ENCODE assay signal across 8 mouse cellular contexts in the genomic region with DNA sequence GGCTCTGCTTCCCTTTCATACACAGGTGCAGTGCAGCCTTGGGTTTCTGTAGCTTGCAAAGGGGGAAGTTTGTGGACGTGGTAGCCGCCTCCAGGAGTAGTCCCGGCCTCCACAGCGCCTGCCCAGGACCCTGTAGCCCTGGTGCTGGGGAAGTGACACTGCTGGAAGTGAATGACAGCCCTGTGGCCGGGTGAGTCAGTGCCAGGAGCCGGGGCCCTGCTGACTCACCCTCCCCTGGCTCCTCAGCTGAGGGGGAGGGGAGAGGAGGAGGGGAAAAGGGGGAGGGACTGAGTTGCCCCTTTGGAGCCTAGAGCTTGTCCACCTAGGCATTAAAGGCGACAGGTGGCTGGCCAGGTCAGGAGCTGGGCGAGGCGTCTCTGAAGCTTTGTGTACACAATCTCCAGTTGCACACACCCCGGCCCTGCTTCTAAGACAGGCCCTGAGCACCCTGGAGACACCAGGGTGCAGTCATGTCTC. TPM values are rescaled to one million over a fixed set of nuclear protein-coding genes. Genes with fewer than 3 reads are reported as not detected.
DNase-seq lines count a peak whose midpoint lies in the region; ATAC-seq and TF ChIP-seq lines count a peak whose summit lies in the region.

No protein-coding gene starts in this region.

- peak overlapping the region; percentile 70 for H3K27ac ChIP-seq in forebrain, embryonic 11.5 days (ENCODE audit: low read depth, low read length)
- peak overlapping the region; percentile 71 for H3K27ac ChIP-seq in liver, embryonic 15.5 days (replicated peaks)

- H3K79me2 ChIP-seq in myocyte (ENCODE audit: control insufficient read depth, insufficient read depth), result peaks cover 78% of the 10 kb centered on the region

- no peak overlapping the region for H3ac ChIP-seq in myocyte (ENCODE audit: control insufficient read depth, insufficient read length)

- H3K4me1 ChIP-seq in forebrain, embryonic 11.5 days (replicated peaks; ENCODE audit: control insufficient read depth, insufficient read depth, low read length), result peaks cover 17% of the 10 kb centered on the region
- peaks cover 38% of the 10 kb centered on the region for H3K4me1 ChIP-seq in liver, embryonic 15.5 days (replicated peaks)

- no peak for TF ChIP-seq POLR2A in myocyte (IDR thresholded peaks at IDR 0.05; ENCODE audit: insufficient read length, low read depth)

- ATAC-seq in forebrain, embryonic 11.5 days (replicated peaks; ENCODE audit: low FRiP score), result peak; percentile 48
- ATAC-seq in hematopoietic stem cell, adult 5-6 weeks (replicated peaks in 1 of 2; ENCODE audit: insufficient read depth in 1 of 2, low FRiP score in 2 of 2, low TSS enrichment in 1 of 2, low read depth in 1 of 2, poor library complexity in 2 of 2, severe bottlenecking in 2 of 2), result peak; percentile 94 to 98
- peak; percentile 61 for ATAC-seq in liver, embryonic 15.5 days (ENCODE audit: insufficient read depth)

- no peaks in the 10 kb centered on the region for H3K9me3 ChIP-seq in forebrain, embryonic 11.5 days (ENCODE audit: control insufficient read depth, low read length)
- no peaks in the 10 kb centered on the region for H3K9me3 ChIP-seq in liver, embryonic 15.5 days (replicated peaks)

- H3K4me2 ChIP-seq in forebrain, embryonic 11.5 days (ENCODE audit: low read depth, low read length, severe bottlenecking), result no peak overlapping the region
- peak overlapping the region; percentile 7; the same call in 1 of the 2 replicates for H3K4me2 ChIP-seq in liver, embryonic 15.5 days
- H3K4me2 ChIP-seq in myocyte (ENCODE audit: low read depth), result peak overlapping the region; percentile 67

- H3K36me3 ChIP-seq in forebrain, embryonic 11.5 days (ENCODE audit: control insufficient read depth, insufficient read depth, low read length), result no peaks in the 10 kb centered on the region
- peaks cover 19% of the 10 kb centered on the region for H3K36me3 ChIP-seq in liver, embryonic 15.5 days (replicated peaks)
- H3K36me3 ChIP-seq in myocyte (ENCODE audit: control insufficient read depth, insufficient read depth), result peaks cover 30% of the 10 kb centered on the region

- H3K9ac ChIP-seq in forebrain, embryonic 11.5 days (ENCODE audit: low read length), result peak overlapping the region; percentile 17
- H3K9ac ChIP-seq in liver, embryonic 15.5 days, result no peak overlapping the region

- no peak overlapping the region for H3K4me3 ChIP-seq in forebrain, embryonic 11.5 days (ENCODE audit: low read depth, low read length)
- no peak overlapping the region for H3K4me3 ChIP-seq in liver, embryonic 15.5 days (replicated peaks)
- no peak overlapping the region for H3K4me3 ChIP-seq in myocyte

- H3K27me3 ChIP-seq in forebrain, embryonic 11.5 days (ENCODE audit: control insufficient read depth, insufficient read depth, low read length), result no peaks in the 10 kb centered on the region
- no peaks in the 10 kb centered on the region for H3K27me3 ChIP-seq in liver, embryonic 15.5 days
- H3K27me3 ChIP-seq in myocyte (ENCODE audit: control insufficient read depth, insufficient read depth, insufficient read length), result no peaks in the 10 kb centered on the region

- peak; percentile 99 for DNase-seq in heart, adult 11 months
- DNase-seq in heart, adult 8-10 months (ENCODE audit: low spot score), result no peak
- DNase-seq in adipocyte (ENCODE audit: low spot score), result peak; percentile 58
- peak; percentile 63 for DNase-seq in forebrain, embryonic 11.5 days (ENCODE audit: low spot score)
- peak; percentile 60 for DNase-seq in urinary bladder, adult 2 months (ENCODE audit: low spot score)

- WGBS in forebrain, embryonic 11.5 days, result 7% methylated on average over 9 of the region's 10 CpGs
- WGBS in liver, embryonic 15.5 days (ENCODE audit: insufficient replicate concordance), result 19% methylated on average over 10 of the region's 10 CpGs

TF ChIP-seq in myocyte, 11 proteins besides CTCF, POLR2A, EP300 and RAD21:
- no peak for TF ChIP-seq E2F4 (IDR thresholded peaks at IDR 0.05; ENCODE audit: insufficient read depth)
- TF ChIP-seq MYOD1 (IDR thresholded peaks at IDR 0.05; ENCODE audit: control insufficient read depth in 1 of 3, insufficient read length in 2 of 3, low read depth in 2 of 3), result peak in 1 of 3 experiments; percentile 26

RNA-seq across cellular contexts. Expression of a gene that starts 29.0 kb away (rescaled TPM):
- 100 to 1,000 TPM in 2 of 4 experiments, 10 to 100 TPM in 2; 91.8 to 114 (median 101) TPM for total RNA-seq in heart, adult 8-10 months (2022)
- polyA plus RNA-seq in forebrain, embryonic 11.5 days (2014; fragmentation: Nextera tagmentation; extraction: Ambion mirVana), result 44.2 and 49.3 TPM in 2 replicates
- total RNA-seq in hematopoietic stem cell, adult 5-6 weeks (2017), result 36.7 and 47.7 TPM in 2 replicates
- 19.5 and 20.1 TPM in 2 replicates for polyA plus RNA-seq in liver, embryonic 15.5 days (2015; fragmentation: Nextera tagmentation; extraction: Ambion mirVana)
- 98.2 TPM for polyA plus RNA-seq in myocyte (2012; fragmentation: generic; extraction: Trizol)
- polyA plus RNA-seq in urinary bladder, adult 2 months (2012; rRNA removed), result 55.0 and 73.2 TPM in 2 replicates
